Mouse (Mus musculus) adrenal gland, adult 18-20 months (tissue): ENCODE results near the gene Foxf2. TPM values are rescaled to one million over a fixed set of nuclear protein-coding genes. Genes with fewer than 3 reads are reported as not detected.

Source experiments
- DNase-seq, 2 experiments: peaks; one replicate each; pipeline ENCODE4 v3.0.0; 2021 to 2022; ENCODE audit warnings: low spot score in 2 of 2
- long read RNA-seq, 2 experiments: library from polyadenylated mRNA; stranded (forward); transcript quantifications; one replicate each; pipeline ENCODE4 v2.0.0; 2021
- total RNA-seq, 2 experiments: library from RNA; stranded (reverse); gene quantifications; 1 replicate in 1 of 2; 2 replicates in 1 of 2; pipeline ENCODE4 v1.2.3; 2021

The Foxf2 gene
- total RNA-seq, result under 1 TPM in 1 of 2 experiments, not detected in 1; 0.19 TPM
- long read RNA-seq, experiment 1, result 0 reads
- long read RNA-seq, experiment 2, result 0 reads

DNA sequence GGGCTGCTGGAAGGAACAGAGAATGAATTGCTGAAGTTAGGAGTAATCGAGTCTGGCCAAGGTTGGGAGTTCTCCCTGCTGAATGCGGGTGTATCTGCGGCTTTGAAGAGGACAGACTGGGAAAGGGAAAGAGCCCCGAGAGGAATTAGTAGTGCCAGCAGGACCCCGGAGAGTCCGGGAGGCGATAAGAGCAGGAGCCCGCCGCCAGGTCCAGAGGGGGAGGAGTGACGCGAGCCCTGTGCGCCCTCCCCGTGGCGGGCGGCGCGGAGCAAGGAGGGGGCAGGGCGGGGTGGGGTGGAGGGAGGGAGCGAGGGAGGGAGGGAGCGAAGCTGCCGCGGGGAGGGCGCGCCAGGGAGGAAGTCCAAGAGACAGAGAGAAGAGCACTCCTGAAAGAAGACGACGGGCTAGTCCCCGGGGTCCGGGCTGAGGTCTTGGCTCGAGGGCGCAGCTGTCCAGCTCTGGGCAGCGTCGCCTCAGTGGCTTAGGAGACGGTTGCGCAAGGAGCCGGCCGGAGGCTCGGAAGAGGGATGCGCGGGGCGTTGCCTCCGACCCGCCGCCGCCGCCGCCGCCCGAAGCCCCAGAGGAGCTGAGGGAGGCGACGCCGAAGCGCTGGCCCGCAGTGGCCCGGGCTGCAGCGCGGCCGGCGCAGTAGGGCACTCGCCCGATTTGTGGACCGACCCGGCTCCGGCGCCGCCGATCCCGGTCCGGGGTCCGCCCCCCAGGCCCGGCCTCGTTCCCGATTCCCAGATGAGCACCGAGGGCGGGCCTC, at the start of gene Foxf2:
Gene Foxf2 (plus strand): TSS at position 484 of the 769 bp plus-strand sequence.
- DNase-seq, result no peak

DNA sequence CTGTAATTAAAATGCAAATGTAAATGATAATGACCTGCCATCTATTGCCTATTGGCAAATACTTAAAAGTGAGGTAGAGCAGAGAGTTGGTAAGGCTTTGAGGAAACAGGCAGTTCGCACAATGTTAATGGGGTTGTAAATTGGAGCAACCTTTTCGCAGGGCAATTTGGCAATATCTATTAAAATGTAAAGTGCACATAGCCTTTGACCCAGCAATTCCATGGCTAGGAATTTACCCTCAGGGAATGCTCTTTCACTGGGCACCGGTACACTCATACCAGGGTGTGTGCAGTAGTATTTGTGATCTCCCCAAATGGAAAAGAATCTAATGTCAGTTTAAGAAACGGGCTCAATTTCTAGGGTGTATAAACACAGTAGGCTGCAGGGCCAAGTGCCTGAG, 48.9 kb upstream of the Foxf2 start:
- no peak for DNase-seq

DNA sequence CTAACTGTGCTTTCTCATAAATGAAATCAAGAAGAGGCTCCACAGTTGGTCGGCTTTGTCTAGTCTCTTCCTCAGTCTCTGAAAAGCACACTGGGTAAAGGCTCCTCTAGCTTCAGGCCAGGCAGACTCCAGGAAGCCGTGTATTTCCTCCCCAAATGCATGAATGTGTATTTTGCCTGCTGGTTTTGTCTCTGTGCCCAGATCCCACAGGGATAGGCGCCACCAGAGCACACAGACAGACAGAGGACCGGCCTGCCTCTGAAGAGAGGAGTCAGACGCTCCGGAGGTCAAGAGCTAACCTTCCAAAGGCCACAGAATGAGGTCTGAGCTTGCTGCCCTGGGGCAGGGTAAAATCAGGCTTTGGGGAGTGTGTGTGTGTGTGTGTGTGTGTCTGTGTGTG, 48.0 kb upstream of the Foxf2 start:
- DNase-seq, result no peak

DNA sequence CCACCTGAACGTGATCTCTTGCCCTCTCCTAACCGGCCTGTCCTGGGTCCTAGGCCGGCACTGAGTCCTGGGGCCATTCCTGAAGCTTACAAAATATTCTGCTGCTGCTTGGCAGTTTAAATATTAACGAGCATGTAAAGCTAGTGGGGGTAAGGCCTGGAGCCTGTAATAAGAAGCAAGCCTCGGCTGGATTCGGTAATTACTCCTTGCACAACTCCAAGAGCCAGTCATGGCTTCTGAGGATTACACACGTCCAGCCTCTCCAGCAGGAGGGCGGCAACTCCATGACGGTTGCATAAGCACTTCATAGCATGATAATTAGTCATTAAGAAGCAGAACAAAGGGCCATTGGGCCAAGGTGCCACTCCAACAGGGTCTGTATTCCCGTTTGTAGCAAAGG, 47.2 kb upstream of the Foxf2 start:
- DNase-seq, result no peak

DNA sequence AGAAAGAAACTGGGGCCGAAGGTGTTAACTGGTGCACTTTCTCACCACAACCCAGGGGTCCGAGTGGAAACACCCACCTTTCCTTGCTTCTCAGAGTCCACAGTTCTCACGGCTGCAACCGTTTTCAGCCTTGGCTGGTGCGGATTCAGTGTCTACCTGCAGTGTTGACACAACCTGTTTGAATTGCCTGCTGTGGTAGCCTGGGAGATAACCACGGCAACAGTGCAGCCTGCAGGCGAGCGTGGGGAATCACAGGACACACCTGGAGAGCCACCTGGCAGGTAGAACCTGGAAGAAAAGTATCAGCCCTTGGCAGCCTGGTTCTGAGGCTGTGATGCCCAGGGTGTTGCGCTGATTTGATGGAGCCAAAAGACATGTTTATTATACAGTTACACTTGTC, 45.8 kb upstream of the Foxf2 start:
- DNase-seq, result no peak

DNA sequence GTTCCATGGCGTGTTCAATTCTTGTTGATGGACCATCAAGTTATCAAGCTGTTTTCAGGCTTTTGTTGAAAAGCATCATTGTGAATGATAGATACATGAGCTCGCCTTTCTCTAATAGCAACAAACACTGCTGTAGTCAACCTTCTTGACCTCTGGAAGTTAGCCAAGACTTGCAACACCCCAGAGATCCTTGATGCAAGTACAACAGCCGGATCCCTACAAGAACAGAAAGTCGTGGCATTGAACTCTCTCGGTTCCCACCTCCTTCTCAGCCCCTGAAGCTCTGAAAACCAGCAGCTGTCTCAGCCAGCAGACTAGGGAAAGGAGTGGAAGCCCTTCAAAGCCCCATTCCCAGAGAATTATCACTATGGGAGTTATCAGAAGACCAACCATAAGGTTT, 38.3 kb upstream of the Foxf2 start:
- DNase-seq, result no peak

DNA sequence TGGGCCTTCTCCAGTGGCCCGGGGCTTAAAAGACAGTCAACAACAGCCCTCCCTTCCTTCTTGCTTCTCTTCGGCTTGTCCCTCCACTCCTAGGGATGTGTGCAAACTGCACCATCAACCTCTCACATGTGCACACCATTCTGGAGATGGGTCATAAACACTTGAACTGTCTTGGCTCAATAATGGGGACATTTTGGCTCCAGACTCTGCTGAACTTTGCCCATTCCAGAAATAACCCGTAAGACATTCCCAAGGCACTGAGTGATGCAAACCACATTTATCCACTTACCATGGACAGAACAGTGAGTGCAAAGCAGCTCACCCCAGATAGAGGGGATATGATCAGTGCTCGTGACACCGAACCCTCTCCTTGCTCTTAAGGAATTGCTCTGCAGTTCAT, 26.0 kb upstream of the Foxf2 start:
- DNase-seq, result no peak

DNA sequence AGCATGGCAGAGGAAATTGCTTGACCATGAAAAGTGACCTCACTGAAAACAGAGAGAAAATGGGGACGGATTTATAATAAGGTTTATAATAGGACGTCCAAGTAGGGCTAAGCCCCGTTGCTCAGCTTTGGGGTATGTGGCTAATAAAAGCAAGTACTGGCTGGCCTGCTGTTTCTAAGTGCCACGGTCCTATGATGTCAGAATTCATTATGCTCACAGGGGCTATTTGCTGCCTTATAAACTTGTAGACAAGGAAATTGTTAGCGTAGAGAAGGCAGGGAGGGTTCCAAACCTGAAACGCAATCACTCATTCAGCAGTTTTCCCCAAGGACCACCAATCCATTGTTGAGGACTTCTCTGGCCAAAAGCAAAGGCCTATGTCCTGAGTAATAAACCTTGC, 21.7 kb upstream of the Foxf2 start:
- DNase-seq, result no peak

DNA sequence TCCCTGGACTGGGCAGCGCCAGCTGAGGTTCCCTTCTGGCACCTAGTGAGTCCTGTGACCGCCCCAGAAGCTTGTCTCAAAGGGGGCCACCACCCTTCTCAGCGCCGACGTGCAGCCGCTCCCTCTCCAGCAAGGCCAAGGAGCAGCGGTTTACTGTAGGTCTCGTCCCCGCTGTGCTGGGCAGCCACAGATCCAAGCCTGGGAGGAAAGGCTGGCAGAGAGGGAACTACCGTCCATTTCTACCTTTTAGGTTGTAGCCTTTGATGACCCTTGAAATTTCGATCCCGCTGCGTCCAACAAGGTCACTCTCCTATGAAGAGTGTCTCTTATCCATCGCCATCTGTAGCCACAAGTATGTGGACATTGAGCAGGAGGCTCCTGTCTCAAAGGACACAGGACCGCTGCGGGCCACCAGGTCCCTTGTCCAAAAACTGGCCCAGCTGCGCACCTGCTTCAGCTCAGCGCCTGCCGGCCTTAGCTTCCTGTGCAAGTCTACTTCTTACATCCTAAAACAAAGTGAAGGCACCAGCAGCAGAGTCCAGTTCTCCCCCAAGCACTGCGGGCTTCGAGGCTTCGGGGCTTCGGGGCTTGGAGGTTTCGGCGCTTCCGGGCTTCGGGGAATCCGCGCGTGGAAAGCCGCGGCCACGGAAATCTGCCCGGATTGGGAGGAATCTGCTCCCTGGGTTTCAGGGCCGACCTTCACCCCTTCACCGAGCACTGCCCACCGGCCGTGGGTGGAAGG, 10.7 kb upstream of the Foxf2 start:
- no peak for DNase-seq

DNA sequence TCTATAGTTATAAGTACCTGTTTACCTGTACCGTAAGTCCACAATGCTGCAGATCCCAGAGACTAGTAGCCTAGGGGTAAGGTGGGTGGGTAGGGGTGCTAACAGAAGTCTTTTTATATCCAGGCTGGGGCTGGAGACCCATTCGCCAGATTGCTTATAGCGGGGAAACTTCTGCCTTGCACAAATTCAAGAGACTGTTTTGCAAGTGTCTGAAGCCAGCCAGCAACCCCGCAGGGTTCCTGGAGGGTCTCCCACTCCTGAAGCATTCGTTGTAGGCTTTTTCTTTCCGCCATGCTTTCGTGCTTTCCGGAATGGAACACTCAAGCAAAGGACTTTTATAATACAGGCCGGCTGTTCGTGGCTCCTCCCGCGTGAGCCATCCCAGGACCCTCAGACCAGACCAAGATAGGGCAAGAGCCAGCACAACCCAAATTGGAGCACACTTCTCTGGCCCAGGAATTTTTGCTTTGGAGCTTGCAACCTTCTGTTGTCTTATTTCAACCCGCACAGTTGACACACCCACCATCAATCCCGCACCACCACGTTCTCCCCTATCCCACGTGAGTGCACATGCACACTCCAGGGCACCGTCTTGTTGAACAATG, 10.0 kb upstream of the Foxf2 start:
- DNase-seq, result no peak

DNA sequence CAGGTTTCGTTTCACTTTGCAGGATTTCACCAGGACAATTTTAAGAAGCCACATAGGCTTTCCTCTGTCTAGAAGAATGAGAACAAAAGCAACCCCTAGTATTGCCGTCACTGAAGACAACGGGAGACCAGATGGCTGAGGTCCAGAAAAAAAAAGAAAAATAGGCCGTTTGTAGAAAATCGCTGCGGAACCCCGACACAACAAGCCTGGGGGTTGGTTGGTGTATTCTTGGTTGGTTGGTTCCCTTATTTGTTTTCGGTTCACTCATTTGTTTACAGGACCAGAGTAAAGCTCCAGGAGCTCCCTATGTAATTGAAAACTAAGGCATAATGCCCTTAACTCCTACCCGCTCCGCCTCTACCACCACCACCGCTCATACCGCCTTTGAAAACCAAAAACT, 7.6 kb upstream of the Foxf2 start:
- DNase-seq, result no peak

DNA sequence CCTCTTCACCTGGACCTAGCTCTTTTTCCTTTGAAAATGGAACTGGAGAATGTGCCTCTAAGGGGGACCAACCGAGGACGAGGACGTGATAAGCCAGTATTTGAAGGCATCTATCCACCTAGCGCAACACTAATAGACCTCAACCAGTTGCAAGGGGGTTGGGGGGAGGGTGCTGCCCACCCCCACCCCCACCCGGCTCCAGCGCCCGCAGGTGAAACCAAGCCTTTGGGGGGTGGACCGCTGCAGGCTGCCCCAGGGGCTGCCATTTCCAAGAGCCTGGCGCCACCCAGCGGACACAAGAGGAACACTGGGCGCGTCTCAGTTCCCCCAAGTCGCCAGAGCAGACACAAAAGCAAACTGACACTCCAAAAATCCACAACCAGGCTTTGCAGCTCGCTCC, 7.2 kb upstream of the Foxf2 start:
- peak; percentile 70 for DNase-seq

DNA sequence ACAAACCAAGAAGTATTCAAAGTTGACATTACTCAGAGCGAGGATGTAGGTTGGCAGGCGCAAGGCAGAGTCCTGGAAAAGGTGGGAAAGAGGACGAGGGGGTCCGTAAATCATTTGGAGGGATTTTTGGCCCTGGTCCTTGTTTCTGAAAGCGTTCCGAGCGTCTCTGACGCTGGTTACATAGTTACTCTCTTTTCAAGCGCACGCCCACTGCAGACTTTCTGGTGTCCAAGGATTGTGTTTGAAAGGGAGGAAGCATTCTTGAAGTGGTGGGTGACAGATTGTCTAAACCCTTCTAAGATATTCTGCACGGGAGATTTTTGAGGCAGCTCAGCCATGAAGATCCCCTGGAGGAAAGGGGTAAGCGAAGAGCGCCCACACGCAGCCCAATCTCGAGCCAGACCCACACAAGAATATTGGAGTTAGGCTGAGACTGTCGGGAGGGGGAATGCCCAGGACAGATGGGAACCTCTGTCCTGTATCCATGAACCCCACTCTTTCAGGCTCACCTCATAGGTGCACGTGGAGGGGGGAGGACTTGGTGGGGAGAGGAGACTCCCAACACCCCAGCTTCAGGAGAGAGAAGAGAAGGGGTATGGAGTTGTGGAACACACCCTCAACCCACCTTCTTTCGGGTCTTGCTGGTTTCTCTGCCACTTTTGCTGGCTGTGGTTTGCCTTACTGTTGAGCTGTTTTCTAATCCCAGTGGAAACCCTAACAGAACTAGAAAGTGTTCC, 6.5 kb upstream of the Foxf2 start:
- no peak for DNase-seq

DNA sequence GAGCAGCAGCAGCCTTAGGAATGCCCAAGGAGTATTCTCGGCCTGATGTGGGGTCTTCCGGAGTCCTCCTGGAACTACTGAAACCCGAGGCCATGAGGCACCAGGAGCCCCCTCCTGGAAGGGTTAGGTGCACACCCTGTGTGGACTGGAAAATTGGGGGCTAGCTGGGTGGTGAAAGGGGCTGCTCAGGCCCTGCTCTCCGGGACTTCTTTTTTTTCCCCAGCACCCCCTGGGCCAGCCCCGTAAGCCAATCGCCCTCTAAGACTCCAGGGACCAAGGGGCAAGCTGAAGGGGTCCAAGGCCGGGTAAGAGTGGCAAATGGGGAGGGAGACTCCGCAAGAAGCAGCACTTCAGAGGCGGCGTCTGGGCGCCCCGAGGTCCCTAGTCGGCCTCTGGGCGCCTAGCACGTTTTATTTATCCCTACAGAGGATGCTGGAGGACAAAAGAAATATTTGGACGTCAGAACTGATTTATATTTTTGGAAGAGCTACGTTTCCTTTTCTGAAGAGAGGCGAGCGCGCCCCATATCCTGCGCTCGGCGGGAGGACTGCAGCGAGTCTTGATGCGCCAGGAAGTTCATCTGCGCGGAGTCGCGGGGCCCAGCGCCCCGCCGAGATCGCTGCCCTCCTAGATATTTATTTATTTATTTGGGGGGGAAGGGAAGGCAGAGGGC, 5.7 kb upstream of the Foxf2 start:
- DNase-seq, result no peak

DNA sequence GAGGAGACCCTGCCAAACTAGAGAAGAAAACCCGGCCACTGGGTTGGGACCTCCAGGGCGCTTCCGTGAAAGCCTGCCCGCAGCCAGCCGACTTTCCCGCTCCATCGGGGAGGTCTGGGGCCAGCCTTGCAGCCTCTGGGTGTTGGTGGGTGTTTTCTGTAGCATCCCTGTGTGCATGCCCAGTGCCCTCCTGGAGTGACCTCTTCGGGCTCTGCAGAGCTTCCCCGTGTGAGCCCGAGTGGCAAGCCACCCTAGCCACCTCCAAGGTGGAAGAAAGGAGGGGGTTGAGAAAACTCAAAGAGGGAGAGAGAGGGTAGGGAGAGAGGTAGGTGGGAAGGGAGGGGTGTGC, 5.1 kb upstream of the Foxf2 start:
- DNase-seq, result no peak

DNA sequence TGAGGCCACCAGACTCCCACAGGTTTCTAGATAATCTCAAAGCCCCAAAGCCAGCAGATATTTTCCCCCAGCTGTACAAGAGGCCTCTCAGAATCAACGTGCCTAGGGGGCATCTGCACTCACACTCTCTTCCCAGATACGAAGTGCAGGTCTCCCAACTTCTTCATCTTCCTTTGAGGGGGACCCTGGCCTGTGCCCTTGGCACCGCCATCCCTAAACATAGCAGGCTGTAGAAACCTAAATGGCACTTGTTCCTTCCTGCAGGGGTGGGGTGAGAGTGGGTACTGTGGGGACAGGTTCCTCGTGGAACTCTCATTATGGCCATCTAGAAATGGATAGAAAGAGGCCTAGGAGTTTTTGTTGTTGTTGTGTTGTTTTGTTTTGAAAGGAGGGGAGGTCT, 4.7 kb upstream of the Foxf2 start:
- DNase-seq, result no peak

DNA sequence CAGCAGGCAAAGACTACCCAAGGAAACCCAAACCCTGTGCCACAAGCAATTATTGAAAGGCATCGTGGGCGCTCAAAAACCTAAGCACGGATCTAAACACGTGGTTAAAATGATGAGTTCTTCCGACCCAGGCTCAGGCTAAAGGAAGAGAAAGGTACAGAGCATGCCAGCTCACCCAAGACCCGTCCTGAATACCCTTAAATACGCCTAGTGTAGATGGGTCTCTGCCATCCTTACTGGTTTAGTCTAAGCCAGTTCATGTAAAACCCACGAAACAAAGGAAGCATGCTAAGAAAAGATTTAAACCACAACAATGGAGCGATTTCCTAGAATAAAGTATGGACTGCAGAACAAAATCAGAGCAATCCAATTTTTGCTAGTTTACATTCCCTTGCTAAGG, 3.9 kb upstream of the Foxf2 start:
- DNase-seq, result no peak

DNA sequence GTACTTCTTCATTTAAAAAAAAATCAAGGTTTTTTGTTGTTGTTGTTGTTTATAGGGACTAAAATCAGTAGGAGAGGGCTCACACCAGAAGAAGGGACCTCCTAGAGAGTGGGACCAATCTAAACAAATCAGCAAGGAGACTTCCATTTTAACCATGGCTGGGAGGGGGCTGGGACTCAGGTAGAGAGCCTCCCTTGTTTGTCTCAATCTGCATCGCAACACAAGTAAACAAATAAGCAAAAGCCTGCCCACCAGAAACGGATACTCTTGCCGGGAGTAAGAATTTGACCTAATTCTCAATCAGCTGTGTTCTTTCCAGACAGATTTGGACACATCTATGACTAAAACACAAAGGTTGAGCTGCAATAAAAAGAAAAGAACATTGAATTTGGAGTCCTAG, 3.2 kb upstream of the Foxf2 start:
- no peak for DNase-seq

DNA sequence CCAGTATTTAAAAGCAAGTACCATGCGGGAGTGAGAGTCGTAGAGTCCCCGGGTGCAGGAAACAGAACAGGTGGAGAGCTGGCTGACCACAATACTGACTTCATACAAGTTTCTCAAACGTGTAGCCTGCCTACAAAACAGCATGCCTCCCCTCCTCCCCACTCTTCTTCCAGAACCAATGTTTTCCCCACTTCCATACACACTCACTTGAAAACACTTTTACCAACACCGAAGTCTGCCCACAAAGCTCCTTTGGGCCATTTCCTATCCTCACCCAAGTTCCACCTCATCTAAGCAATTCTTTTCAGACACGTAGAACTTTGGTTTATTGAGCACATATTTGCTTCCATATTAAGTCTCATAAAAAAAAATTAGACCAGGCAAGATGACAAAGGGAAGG, 2.3 kb upstream of the Foxf2 start:
- DNase-seq, result no peak

DNA sequence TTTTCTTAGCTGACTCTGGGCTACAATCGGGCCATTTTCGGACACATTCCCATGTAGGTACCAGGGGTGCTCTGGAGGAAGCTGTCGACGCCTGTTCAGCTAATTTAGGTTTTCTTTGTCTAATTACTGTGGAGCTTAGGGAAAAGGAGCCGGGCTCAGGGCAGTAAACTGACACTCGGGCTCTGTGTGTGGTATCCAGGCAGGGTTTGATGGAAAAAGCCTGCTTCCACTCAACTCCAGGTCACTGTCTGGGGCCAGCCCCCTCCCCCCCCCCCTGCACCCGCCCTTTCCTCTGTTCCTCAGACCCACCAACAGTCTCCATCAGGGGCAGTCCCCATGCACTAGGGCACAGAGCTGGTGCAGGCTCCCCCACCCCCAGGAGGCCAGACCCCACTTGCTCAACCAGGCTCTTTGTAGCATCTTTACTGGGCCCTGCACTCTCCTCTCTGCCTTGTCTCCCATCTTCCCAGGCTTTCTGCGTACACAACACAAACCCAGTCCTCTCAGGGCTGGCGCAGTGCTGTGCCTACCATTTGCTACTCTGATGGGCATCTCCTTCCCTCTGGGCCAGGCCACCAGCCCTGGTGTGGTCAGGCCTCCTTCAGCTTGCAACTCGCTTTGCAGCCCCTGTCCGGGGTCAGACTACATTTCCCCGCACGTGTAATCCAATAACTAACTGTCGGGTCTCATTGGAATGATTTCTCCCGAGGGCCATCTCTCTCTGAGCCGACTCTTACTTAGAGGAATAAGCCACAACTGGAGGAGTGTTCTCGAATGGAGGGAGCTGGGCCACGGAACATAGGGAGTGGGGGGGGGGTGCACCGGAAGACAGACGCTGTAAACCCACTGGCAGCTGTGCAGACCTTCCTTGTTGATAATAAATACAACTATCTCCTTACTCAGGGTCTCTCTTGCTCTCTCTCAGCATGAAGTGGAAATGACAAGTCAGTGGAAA, 1.4 kb upstream of the Foxf2 start:
- DNase-seq, result no peak
